Mouse (Mus musculus): ENCODE data around the gene Ano6. TPM values are rescaled to one million over a fixed set of nuclear protein-coding genes. Genes with fewer than 3 reads are reported as not detected.

Gene Ano6
- polyA plus RNA-seq, 1 experiment: 73.0 TPM

- peak overlapping the region; percentile 91 for H3K27ac ChIP-seq (ENCODE audit: insufficient read depth, low read depth, low read length)
- H3K4me3 ChIP-seq (ENCODE audit: insufficient read depth, low read length): no peak overlapping the region
- no peak for TF ChIP-seq CTCF (IDR thresholded peaks at IDR 0.05; ENCODE audit: low read depth, low read length)
- TF ChIP-seq POLR2A (IDR thresholded peaks at IDR 0.05; ENCODE audit: borderline replicate concordance, low read depth, low read length): no peak
- peaks cover 65% of the 10 kb centered on the region for H3K4me1 ChIP-seq (ENCODE audit: control insufficient read depth, insufficient read depth, low read length)
These were observed 4.2 kb downstream of the Ano6 start for GRCm38 (mm10) chr15:95794611-95795565.

GRCm38 (mm10) chr15:95796062-95796461 is 5.4 kb downstream of the Ano6 start:
- Histone ChIP-seq H3K4me1 (ENCODE audit: control insufficient read depth, insufficient read depth, low read length) (peaks cover 68% of the 10 kb centered on the region), H3K27ac (ENCODE audit: insufficient read depth, low read depth, low read length) (peak overlapping the region; percentile 91), H3K4me3 (ENCODE audit: insufficient read depth, low read length) (no peak overlapping the region)
- TF ChIP-seq CTCF (IDR thresholded peaks at IDR 0.05; ENCODE audit: low read depth, low read length) (no peak), POLR2A (IDR thresholded peaks at IDR 0.05; ENCODE audit: borderline replicate concordance, low read depth, low read length) (no peak)

- Histone ChIP-seq H3K4me1 (ENCODE audit: control insufficient read depth, insufficient read depth, low read length) (peaks cover 77% of the 10 kb centered on the region), H3K27ac (ENCODE audit: insufficient read depth, low read depth, low read length) (peak overlapping the region; percentile 83)
- no peak for TF ChIP-seq POLR2A (IDR thresholded peaks at IDR 0.05; ENCODE audit: borderline replicate concordance, low read depth, low read length)
- no peak for TF ChIP-seq CTCF (IDR thresholded peaks at IDR 0.05; ENCODE audit: low read depth, low read length)
These were observed 6.7 kb downstream of the Ano6 start for GRCm38 (mm10) chr15:95797144-95797983.

GRCm38 (mm10) chr15:95798266-95798665 is 7.6 kb downstream of the Ano6 start:
- Histone ChIP-seq H3K4me3 (ENCODE audit: insufficient read depth, low read length) (no peak overlapping the region), H3K4me1 (ENCODE audit: control insufficient read depth, insufficient read depth, low read length) (peaks cover 79% of the 10 kb centered on the region), H3K27ac (ENCODE audit: insufficient read depth, low read depth, low read length) (peak overlapping the region; percentile 83; the same call in 1 of the 2 replicates)
- no peak for TF ChIP-seq CTCF (IDR thresholded peaks at IDR 0.05; ENCODE audit: low read depth, low read length)
- no peak for TF ChIP-seq POLR2A (IDR thresholded peaks at IDR 0.05; ENCODE audit: borderline replicate concordance, low read depth, low read length)

More at GRCm38 (mm10) chr15:95797144-95797983, 6.7 kb downstream of the Ano6 start:
- peak overlapping the region; percentile 29 for H3K4me3 ChIP-seq (ENCODE audit: insufficient read depth, low read length)

GRCm38 (mm10) chr15:95799632-95800031 is 9.0 kb downstream of the Ano6 start:
- no peak for TF ChIP-seq CTCF (IDR thresholded peaks at IDR 0.05; ENCODE audit: low read depth, low read length)
- no peak for TF ChIP-seq POLR2A (IDR thresholded peaks at IDR 0.05; ENCODE audit: borderline replicate concordance, low read depth, low read length)
- Histone ChIP-seq H3K27ac (ENCODE audit: insufficient read depth, low read depth, low read length) (peak overlapping the region; percentile 79), H3K4me1 (ENCODE audit: control insufficient read depth, insufficient read depth, low read length) (peaks cover 71% of the 10 kb centered on the region), H3K4me3 (ENCODE audit: insufficient read depth, low read length) (no peak overlapping the region)

- no peak for TF ChIP-seq POLR2A (IDR thresholded peaks at IDR 0.05; ENCODE audit: borderline replicate concordance, low read depth, low read length)
- TF ChIP-seq CTCF (IDR thresholded peaks at IDR 0.05; ENCODE audit: low read depth, low read length): no peak
- Histone ChIP-seq H3K4me3 (ENCODE audit: insufficient read depth, low read length) (no peak overlapping the region), H3K27ac (ENCODE audit: insufficient read depth, low read depth, low read length) (peak overlapping the region; percentile 56), H3K4me1 (ENCODE audit: control insufficient read depth, insufficient read depth, low read length) (peaks cover 70% of the 10 kb centered on the region)
These were observed 9.4 kb downstream of the Ano6 start for GRCm38 (mm10) chr15:95800051-95800450.

- no peak for TF ChIP-seq CTCF (IDR thresholded peaks at IDR 0.05; ENCODE audit: low read depth, low read length)
- TF ChIP-seq POLR2A (IDR thresholded peaks at IDR 0.05; ENCODE audit: borderline replicate concordance, low read depth, low read length): no peak
- Histone ChIP-seq H3K4me3 (ENCODE audit: insufficient read depth, low read length) (no peak overlapping the region), H3K27ac (ENCODE audit: insufficient read depth, low read depth, low read length) (no peak overlapping the region), H3K4me1 (ENCODE audit: control insufficient read depth, insufficient read depth, low read length) (peaks cover 67% of the 10 kb centered on the region)
These were observed 10.8 kb downstream of the Ano6 start for GRCm38 (mm10) chr15:95801261-95801979.

GRCm38 (mm10) chr15:95802140-95802539 is 11.5 kb downstream of the Ano6 start:
- peaks cover 67% of the 10 kb centered on the region for H3K4me1 ChIP-seq (ENCODE audit: control insufficient read depth, insufficient read depth, low read length)
- TF ChIP-seq CTCF (IDR thresholded peaks at IDR 0.05; ENCODE audit: low read depth, low read length) (no peak), POLR2A (IDR thresholded peaks at IDR 0.05; ENCODE audit: borderline replicate concordance, low read depth, low read length) (no peak)
- H3K4me3 ChIP-seq (ENCODE audit: insufficient read depth, low read length): no peak overlapping the region
- H3K27ac ChIP-seq (ENCODE audit: insufficient read depth, low read depth, low read length): no peak overlapping the region

- no peak overlapping the region for H3K4me3 ChIP-seq (ENCODE audit: insufficient read depth, low read length)
- peak overlapping the region; percentile 56 for H3K27ac ChIP-seq (ENCODE audit: insufficient read depth, low read depth, low read length)
- TF ChIP-seq POLR2A (IDR thresholded peaks at IDR 0.05; ENCODE audit: borderline replicate concordance, low read depth, low read length) (no peak), CTCF (IDR thresholded peaks at IDR 0.05; ENCODE audit: low read depth, low read length) (no peak)
- peaks cover 68% of the 10 kb centered on the region for H3K4me1 ChIP-seq (ENCODE audit: control insufficient read depth, insufficient read depth, low read length)
These were observed 12.1 kb downstream of the Ano6 start for GRCm38 (mm10) chr15:95802762-95803161.
